Mouse (Mus musculus) liver, embryonic 14.5 days (tissue): Measurements from ENCODE around the gene Bcl2.

Experiments used
- CTCF ChIP-seq: IDR thresholded peaks from 2 replicates; pipeline ENCODE4 v1.5.1; 2016; ENCODE audit warnings: antibody characterized with exemption, low read depth, control low read depth
- EP300 ChIP-seq: IDR thresholded peaks from 2 replicates; pipeline ENCODE4 v1.6.1; 2016; ENCODE audit warnings: antibody characterized with exemption, low read depth

DNA sequence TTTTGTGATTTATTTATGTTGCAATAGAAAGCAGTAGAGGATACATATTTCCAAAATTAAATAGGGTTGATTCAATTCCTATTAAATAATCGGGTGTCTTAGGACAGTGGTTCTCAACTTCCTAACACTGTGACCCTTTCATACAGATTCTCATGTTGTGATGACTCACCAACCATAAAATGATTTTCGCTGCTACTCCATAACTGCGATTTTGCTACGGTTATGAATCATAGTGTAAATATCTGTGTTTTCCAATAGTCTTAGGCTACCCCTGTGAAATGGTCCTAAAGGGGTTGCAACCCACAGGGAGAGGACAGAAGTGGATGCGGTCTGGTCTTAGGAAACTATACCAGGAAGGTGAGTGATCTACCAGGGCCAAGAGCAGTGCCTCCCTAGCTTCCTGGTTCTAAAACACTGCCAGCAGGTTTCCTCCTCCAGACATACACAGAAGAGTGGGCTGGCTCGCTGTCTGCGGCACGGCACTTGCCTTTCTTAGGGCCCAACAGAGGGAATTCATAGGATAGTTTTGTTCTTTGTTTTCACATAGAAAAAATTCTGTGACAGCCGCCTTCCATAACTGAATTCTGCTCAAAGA lies 13.5 kb downstream of the Bcl2 start:
- TF ChIP-seq CTCF (no peak), EP300 (no peak)
